Mouse (Mus musculus) midbrain, embryonic 13.5 days (tissue): ENCODE data around the gene Prpf31. TPM values are rescaled to one million over a fixed set of nuclear protein-coding genes. Genes with fewer than 3 reads are reported as not detected.
"Not testable (repeated sequence)": the region's sequence is repeated elsewhere in the genome, so short reads cannot be mapped to it uniquely, and the experiment has no call there.

Experiments used
- ATAC-seq: fragments of 200-750 bp; cut with Nextera tagmentation; 2 replicates; pipeline ENCODE4 v1.8.0; 2017; ENCODE audit warnings: mild to moderate bottlenecking, moderate TSS enrichment, moderate library complexity
- H3K27ac ChIP-seq: fragments of 300-500 bp; sonication (generic); 2 replicates; pipeline ENCODE4 v1.5.1; 2015; ENCODE audit warnings: inconsistent platforms, mild to moderate bottlenecking, moderate library complexity
- H3K27me3 ChIP-seq: fragments of 300-500 bp; sonication (generic); 2 replicates; pipeline ENCODE4 v1.6.1; 2015; ENCODE audit warnings: mild to moderate bottlenecking, inconsistent platforms
- H3K36me3 ChIP-seq: fragments of 300-500 bp; sonication (generic); 2 replicates; pipeline ENCODE4 v1.6.1; 2015; ENCODE audit warnings: mild to moderate bottlenecking, inconsistent platforms
- H3K4me1 ChIP-seq: fragments of 300-500 bp; sonication (generic); replicated peaks from 2 replicates; pipeline ENCODE4 v1.6.1; 2015; ENCODE audit warnings: inconsistent platforms
- H3K4me2 ChIP-seq: fragments of 300-500 bp; sonication (generic); replicated peaks from 2 replicates; pipeline ENCODE4 v1.6.1; 2015; ENCODE audit warnings: moderate library complexity, mild to moderate bottlenecking, inconsistent platforms
- H3K4me3 ChIP-seq: fragments of 300-500 bp; sonication (generic); replicated peaks from 2 replicates; pipeline ENCODE4 v1.5.1; 2015; ENCODE audit warnings: mild to moderate bottlenecking, inconsistent platforms
- H3K9ac ChIP-seq: fragments of 300-500 bp; sonication (generic); replicated peaks from 2 replicates; pipeline ENCODE4 v1.6.1; 2015; ENCODE audit warnings: mild to moderate bottlenecking, inconsistent platforms
- H3K9me3 ChIP-seq: fragments of 300-500 bp; sonication (generic); 2 replicates; pipeline ENCODE4 v1.6.1; 2016; ENCODE audit warnings: mild to moderate bottlenecking, inconsistent platforms
- WGBS: fragments of 180-500 bp; shearing (Covaris S2); methylation state at CpG from one replicate; pipeline ENCODE4 v1.1.7; 2015; 5-methylcytosine and 5-hydroxymethylcytosine counted together
- polyA plus RNA-seq: library from polyadenylated mRNA; unstranded; fragments of >200 nt; fragmentation: Nextera tagmentation; extraction: Ambion mirVana; gene quantifications from 2 replicates; pipeline ENCODE4 v1.2.1, GENCODE M21; 2015

Prpf31 gene
- polyA plus RNA-seq, result 114 and 117 TPM in 2 replicates

GRCm38 (mm10) chr7:3629543-3630477, at the start of gene Prpf31, which contains the start of gene Tfpt:
Gene Prpf31, plus strand, starts transcription at chr7:3629985.
Gene Tfpt, minus strand, starts transcription at chr7:3629929.
- WGBS, result under 1% methylated on average over 47 of the region's 47 CpGs
- Histone ChIP-seq H3K27ac (peak within 1 kb of the TSS; percentile 70; the same call in 1 of the 2 replicates), H3K4me3 (peak within 1 kb of the TSS; percentile 79), H3K36me3 (peaks cover 44% of the 10 kb centered on the region), H3K9me3 (no peaks in the 10 kb centered on the region), H3K4me1 (peaks cover 27% of the 10 kb centered on the region), H3K4me2 (peak within 1 kb of the TSS; percentile 99), H3K27me3 (no peaks in the 10 kb centered on the region), H3K9ac (peak within 1 kb of the TSS; percentile 90)
- ATAC-seq, result peak; percentile 89

GRCm38 (mm10) chr7:3580029-3580428, 49.8 kb upstream of the Prpf31 start:
- Histone ChIP-seq H3K36me3 (no peaks in the 10 kb centered on the region), H3K9me3 (no peaks in the 10 kb centered on the region), H3K4me3 (no peak overlapping the region), H3K27ac (no peak overlapping the region), H3K4me1 (no peaks in the 10 kb centered on the region), H3K27me3 (no peaks in the 10 kb centered on the region), H3K4me2 (no peak overlapping the region), H3K9ac (no peak overlapping the region)
- no peak for ATAC-seq
- 77% methylated on average over 2 of the region's 2 CpGs for WGBS

- Histone ChIP-seq H3K36me3 (no peaks in the 10 kb centered on the region), H3K9ac (no peak overlapping the region), H3K4me2 (no peak overlapping the region), H3K4me1 (peaks cover 6% of the 10 kb centered on the region; the same call in 1 of the 2 replicates), H3K27ac (no peak overlapping the region), H3K4me3 (no peak overlapping the region), H3K27me3 (no peaks in the 10 kb centered on the region), H3K9me3 (no peaks in the 10 kb centered on the region)
- ATAC-seq, result no peak
- whole genome bisulfite sequencing, result 24% methylated on average over 6 of the region's 6 CpGs
Observed at GRCm38 (mm10) chr7:3585763-3586162, 44.0 kb upstream of the Prpf31 start.

GRCm38 (mm10) chr7:3586255-3586654, 43.5 kb upstream of the Prpf31 start:
- H3K9me3 ChIP-seq, result no peaks in the 10 kb centered on the region
- H3K4me3 ChIP-seq, result no peak overlapping the region
- ATAC-seq, result no peak
- peaks cover 6% of the 10 kb centered on the region; the same call in 1 of the 2 replicates for H3K4me1 ChIP-seq
- no peak overlapping the region for H3K9ac ChIP-seq
- no peak overlapping the region for H3K27ac ChIP-seq
- no peaks in the 10 kb centered on the region for H3K36me3 ChIP-seq
- H3K4me2 ChIP-seq, result no peak overlapping the region
- no peaks in the 10 kb centered on the region for H3K27me3 ChIP-seq
- WGBS, result 2% methylated on average over 5 of the region's 5 CpGs

- H3K27ac ChIP-seq, result no peak overlapping the region
- WGBS, result 76% methylated on average over 1 of the region's 1 CpGs
- no peak overlapping the region for H3K4me2 ChIP-seq
- H3K4me1 ChIP-seq, result peaks cover 6% of the 10 kb centered on the region; the same call in 1 of the 2 replicates
- no peaks in the 10 kb centered on the region for H3K27me3 ChIP-seq
- no peak overlapping the region for H3K4me3 ChIP-seq
- no peaks in the 10 kb centered on the region for H3K36me3 ChIP-seq
- no peak for ATAC-seq
- H3K9ac ChIP-seq, result no peak overlapping the region
- H3K9me3 ChIP-seq, result no peaks in the 10 kb centered on the region
Observed at GRCm38 (mm10) chr7:3587292-3587691, 42.5 kb upstream of the Prpf31 start.

- no peak for ATAC-seq
- WGBS, result 80% methylated on average over 3 of the region's 3 CpGs
- H3K36me3 ChIP-seq, result no peaks in the 10 kb centered on the region
Observed at GRCm38 (mm10) chr7:3590550-3590949, 39.2 kb upstream of the Prpf31 start.

GRCm38 (mm10) chr7:3591534-3591933, 38.3 kb upstream of the Prpf31 start:
- Histone ChIP-seq H3K9me3 (no peaks in the 10 kb centered on the region), H3K27ac (no peak overlapping the region), H3K27me3 (no peaks in the 10 kb centered on the region), H3K36me3 (no peaks in the 10 kb centered on the region), H3K9ac (no peak overlapping the region), H3K4me2 (no peak overlapping the region), H3K4me1 (no peaks in the 10 kb centered on the region), H3K4me3 (no peak overlapping the region)
- WGBS, result 75% methylated on average over 1 of the region's 1 CpGs
- ATAC-seq, result no peak

More at GRCm38 (mm10) chr7:3590550-3590949, 39.2 kb upstream of the Prpf31 start:
- no peak overlapping the region for H3K9ac ChIP-seq
- no peaks in the 10 kb centered on the region for H3K9me3 ChIP-seq
- peaks cover 6% of the 10 kb centered on the region; the same call in 1 of the 2 replicates for H3K4me1 ChIP-seq
- no peak overlapping the region for H3K4me2 ChIP-seq
- no peaks in the 10 kb centered on the region for H3K27me3 ChIP-seq
- H3K27ac ChIP-seq, result no peak overlapping the region
- no peak overlapping the region for H3K4me3 ChIP-seq

GRCm38 (mm10) chr7:3593855-3594254, 35.9 kb upstream of the Prpf31 start:
- Histone ChIP-seq H3K36me3 (no peaks in the 10 kb centered on the region), H3K27ac (no peak overlapping the region), H3K4me2 (no peak overlapping the region), H3K9ac (no peak overlapping the region), H3K4me3 (no peak overlapping the region), H3K9me3 (no peaks in the 10 kb centered on the region), H3K4me1 (no peaks in the 10 kb centered on the region), H3K27me3 (no peaks in the 10 kb centered on the region)
- ATAC-seq, result no peak

- H3K9me3 ChIP-seq, result no peaks in the 10 kb centered on the region
- no peak overlapping the region for H3K27ac ChIP-seq
- no peaks in the 10 kb centered on the region for H3K36me3 ChIP-seq
- no peak overlapping the region for H3K9ac ChIP-seq
- 21% methylated on average over 5 of the region's 5 CpGs for WGBS
- H3K4me3 ChIP-seq, result no peak overlapping the region
- H3K4me2 ChIP-seq, result no peak overlapping the region
- ATAC-seq, result no peak
- H3K4me1 ChIP-seq, result no peaks in the 10 kb centered on the region
- no peaks in the 10 kb centered on the region for H3K27me3 ChIP-seq
Observed at GRCm38 (mm10) chr7:3594686-3595085, 35.1 kb upstream of the Prpf31 start.

- Histone ChIP-seq H3K4me3 (no peak overlapping the region), H3K4me2 (no peak overlapping the region), H3K9me3 (no peaks in the 10 kb centered on the region), H3K36me3 (no peaks in the 10 kb centered on the region), H3K27me3 (no peaks in the 10 kb centered on the region), H3K9ac (no peak overlapping the region), H3K27ac (no peak overlapping the region), H3K4me1 (no peaks in the 10 kb centered on the region)
- 19% methylated on average over 9 of the region's 9 CpGs for WGBS
- ATAC-seq, result no peak
Observed at GRCm38 (mm10) chr7:3595146-3595545, 34.6 kb upstream of the Prpf31 start.

- WGBS, result 70% methylated on average over 1 of the region's 1 CpGs
Observed at GRCm38 (mm10) chr7:3597755-3598154, 32.0 kb upstream of the Prpf31 start.

GRCm38 (mm10) chr7:3601119-3601518, 28.7 kb upstream of the Prpf31 start:
- WGBS, result 16% methylated on average over 4 of the region's 4 CpGs
- Histone ChIP-seq H3K4me3 (no peak overlapping the region), H3K4me1 (no peaks in the 10 kb centered on the region), H3K4me2 (no peak overlapping the region), H3K27ac (no peak overlapping the region), H3K36me3 (no peaks in the 10 kb centered on the region), H3K9ac (0 out of 2 replicates have a peak overlapping the region, but pooled peaks have one; percentile 32), H3K27me3 (no peaks in the 10 kb centered on the region), H3K9me3 (no peaks in the 10 kb centered on the region)
- peak; percentile 71 for ATAC-seq

More at GRCm38 (mm10) chr7:3597755-3598154, 32.0 kb upstream of the Prpf31 start:
- H3K9me3 ChIP-seq, H3K27ac ChIP-seq, H3K36me3 ChIP-seq, H3K4me3 ChIP-seq, H3K4me1 ChIP-seq, H3K27me3 ChIP-seq, H3K4me2 ChIP-seq, H3K9ac ChIP-seq, ATAC-seq: not testable (repeated sequence)
